Mouse (Mus musculus) forebrain, embryonic 11.5 days (tissue): ENCODE results near the gene Eml3. TPM values are rescaled to one million over a fixed set of nuclear protein-coding genes. Genes with fewer than 3 reads are reported as not detected.

Experiments used
- ATAC-seq: fragments of 200-750 bp; cut with Nextera tagmentation; replicated peaks from 2 replicates; pipeline ENCODE4 v1.8.0; 2017; ENCODE audit warnings: moderate TSS enrichment; ENCODE audit not compliant: low FRiP score
- DNase-seq: peaks from one replicate; pipeline ENCODE4 v3.0.0-alpha.2; 2017; ENCODE audit warnings: low spot score
- H3K27ac ChIP-seq: fragments of 300-500 bp; sonication (generic); 2 replicates; pipeline ENCODE4 v1.5.1; 2014; ENCODE audit warnings: low read depth, low read length
- H3K27me3 ChIP-seq: fragments of 300-500 bp; sonication (generic); 2 replicates; pipeline ENCODE4 v1.6.1; 2014; ENCODE audit warnings: mild to moderate bottlenecking, low read length, mixed read lengths; ENCODE audit not compliant: control insufficient read depth, insufficient read depth
- H3K36me3 ChIP-seq: fragments of 300-500 bp; sonication (generic); 2 replicates; pipeline ENCODE4 v1.6.1; 2014; ENCODE audit warnings: mild to moderate bottlenecking, low read length, moderate library complexity, mixed read lengths; ENCODE audit not compliant: control insufficient read depth, insufficient read depth
- H3K4me1 ChIP-seq: fragments of 300-500 bp; sonication (generic); replicated peaks from 2 replicates; pipeline ENCODE4 v1.6.1; 2014; ENCODE audit warnings: low read length, mixed read lengths; ENCODE audit not compliant: control insufficient read depth, insufficient read depth
- H3K4me2 ChIP-seq: fragments of 300-500 bp; sonication (generic); 2 replicates; pipeline ENCODE4 v1.6.1; 2014; ENCODE audit warnings: low read depth, mild to moderate bottlenecking, low read length, moderate library complexity, mixed read lengths; ENCODE audit not compliant: severe bottlenecking
- H3K4me3 ChIP-seq: fragments of 300-500 bp; sonication (generic); 2 replicates; pipeline ENCODE4 v1.5.1; 2014; ENCODE audit warnings: low read depth, low read length
- H3K9ac ChIP-seq: fragments of 300-500 bp; sonication (generic); 2 replicates; pipeline ENCODE4 v1.6.1; 2014; ENCODE audit warnings: low read length
- H3K9me3 ChIP-seq: fragments of 300-500 bp; sonication (generic); 2 replicates; pipeline ENCODE4 v1.6.1; 2016; ENCODE audit warnings: low read length, mixed read lengths; ENCODE audit not compliant: control insufficient read depth
- whole genome bisulfite sequencing: fragments of 180-500 bp; shearing (Covaris S2); extraction: QIAGEN DNeasy Blood & Tissue Kit; methylation state at CpG from one replicate; pipeline ENCODE4 v1.1.7; 2014; 5-methylcytosine and 5-hydroxymethylcytosine counted together
- polyA plus RNA-seq: library from polyadenylated mRNA; unstranded; fragments of >200 nt; fragmentation: Nextera tagmentation; extraction: Ambion mirVana; gene quantifications from 2 replicates; pipeline ENCODE4 v1.2.1, GENCODE M21; 2014

The Eml3 gene
- polyA plus RNA-seq, 1 experiment from 2014 or later, result 12.2 TPM

DNA sequence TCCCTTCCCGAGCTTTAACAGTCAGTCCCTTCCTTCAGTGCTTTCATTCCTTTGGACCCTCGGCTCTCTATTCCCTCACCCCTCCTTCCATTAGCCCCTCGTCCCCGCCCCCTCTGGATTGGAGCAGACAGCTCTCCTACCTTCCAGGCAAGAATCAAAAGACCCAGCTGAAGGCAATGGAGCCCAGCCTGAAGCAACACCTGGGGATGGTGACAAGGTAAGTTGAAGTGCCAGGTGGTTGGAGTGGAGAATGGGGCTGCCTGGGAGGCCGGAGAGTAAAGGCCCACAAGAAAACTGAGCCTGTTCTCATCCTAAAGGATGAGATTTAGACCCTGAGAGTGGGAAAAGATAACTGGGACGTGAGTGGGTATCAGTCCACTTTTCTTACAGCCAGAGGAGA lies 20.8 kb upstream of the Eml3 start:
- no peaks in the 10 kb centered on the region for H3K9me3 ChIP-seq
- no peaks in the 10 kb centered on the region for H3K27me3 ChIP-seq
- no peak overlapping the region for H3K4me3 ChIP-seq
- no peak for ATAC-seq
- 91% methylated on average over 6 of the region's 6 CpGs for WGBS
- H3K36me3 ChIP-seq, result peaks cover 26% of the 10 kb centered on the region; the same call in 1 of the 2 replicates
- H3K4me1 ChIP-seq, result no peaks in the 10 kb centered on the region
- no peak for DNase-seq
- no peak overlapping the region for H3K27ac ChIP-seq
- no peak overlapping the region for H3K9ac ChIP-seq
- H3K4me2 ChIP-seq, result no peak overlapping the region

DNA sequence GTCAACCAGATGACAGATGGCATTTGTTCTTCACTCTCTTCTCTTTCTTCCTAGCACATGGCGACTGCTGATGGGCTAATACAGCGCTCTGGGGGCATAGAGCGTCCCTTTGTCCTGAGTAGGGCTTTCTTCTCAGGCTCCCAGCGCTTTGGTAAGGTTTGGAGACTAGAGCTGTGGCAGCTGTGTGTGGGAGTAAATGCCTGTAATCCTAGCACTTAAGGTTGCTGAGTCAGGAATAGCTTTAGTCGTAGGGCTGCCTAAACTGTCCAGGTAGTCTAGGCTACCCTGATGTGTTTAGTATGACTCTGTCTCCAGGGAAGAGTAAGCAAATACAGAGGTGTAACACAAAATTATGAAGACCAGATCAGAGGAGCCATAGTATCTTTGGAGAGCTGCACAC lies 17.5 kb upstream of the Eml3 start:
- ATAC-seq (no peak), DNase-seq (no peak)
- no peak overlapping the region for H3K9ac ChIP-seq
- H3K27me3 ChIP-seq, result no peaks in the 10 kb centered on the region
- peaks cover 46% of the 10 kb centered on the region for H3K36me3 ChIP-seq
- H3K9me3 ChIP-seq, result no peaks in the 10 kb centered on the region
- H3K4me2 ChIP-seq, result no peak overlapping the region
- no peak overlapping the region for H3K4me3 ChIP-seq
- H3K27ac ChIP-seq, result no peak overlapping the region
- H3K4me1 ChIP-seq, result no peaks in the 10 kb centered on the region
- 97% methylated on average over 5 of the region's 5 CpGs for WGBS

DNA sequence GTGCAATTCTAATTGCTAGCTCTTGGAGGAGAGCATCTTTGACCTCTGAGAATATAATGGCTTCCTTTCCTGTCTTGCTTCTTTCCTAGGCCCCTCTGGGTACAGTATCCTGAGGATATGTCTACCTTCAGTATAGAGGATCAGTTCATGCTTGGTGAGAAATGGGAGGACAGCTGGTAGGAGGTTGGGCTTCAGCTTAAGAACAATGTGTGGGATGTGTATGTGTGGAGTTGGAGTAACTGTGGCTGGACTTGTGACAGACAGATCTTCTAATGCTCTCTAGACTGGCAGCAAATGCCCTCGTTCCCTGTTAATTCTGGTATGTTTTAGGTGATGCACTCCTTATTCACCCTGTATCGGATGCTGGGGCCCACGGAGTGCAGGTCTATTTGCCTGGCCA lies 15.1 kb upstream of the Eml3 start:
- no peaks in the 10 kb centered on the region for H3K27me3 ChIP-seq
- no peak for ATAC-seq
- DNase-seq, result no peak
- H3K9ac ChIP-seq, result no peak overlapping the region
- H3K4me1 ChIP-seq, result no peaks in the 10 kb centered on the region
- H3K36me3 ChIP-seq, result peaks cover 41% of the 10 kb centered on the region
- WGBS, result 95% methylated on average over 3 of the region's 3 CpGs
- no peak overlapping the region for H3K4me2 ChIP-seq
- no peak overlapping the region for H3K27ac ChIP-seq
- no peaks in the 10 kb centered on the region for H3K9me3 ChIP-seq
- no peak overlapping the region for H3K4me3 ChIP-seq

DNA sequence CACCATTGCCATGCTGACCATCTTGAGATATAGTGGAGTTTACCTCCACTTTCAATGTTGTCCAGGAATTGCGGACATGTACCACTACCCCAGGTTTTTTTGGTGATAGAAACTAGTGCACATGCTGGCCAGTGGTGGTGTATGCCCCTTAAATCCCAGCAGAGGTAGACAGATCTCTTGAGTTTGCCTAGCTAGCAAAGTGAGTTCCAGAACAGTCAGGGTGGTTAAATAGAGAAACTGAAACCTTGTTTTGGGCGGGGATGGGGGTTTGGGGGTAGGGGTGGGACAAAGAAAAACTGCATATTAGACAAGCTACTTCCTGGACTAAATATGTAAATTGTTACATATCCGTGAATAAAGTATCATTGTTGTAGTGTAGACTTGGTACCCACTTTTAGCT lies 10.4 kb upstream of the Eml3 start:
- Histone ChIP-seq H3K9ac (no peak overlapping the region), H3K36me3 (peaks cover 26% of the 10 kb centered on the region), H3K4me3 (no peak overlapping the region), H3K27me3 (no peaks in the 10 kb centered on the region), H3K9me3 (no peaks in the 10 kb centered on the region), H3K27ac (no peak overlapping the region), H3K4me1 (peaks cover 4% of the 10 kb centered on the region; the same call in 1 of the 2 replicates), H3K4me2 (no peak overlapping the region)
- 95% methylated on average over 3 of the region's 3 CpGs for WGBS
- no peak for ATAC-seq
- DNase-seq, result no peak

DNA sequence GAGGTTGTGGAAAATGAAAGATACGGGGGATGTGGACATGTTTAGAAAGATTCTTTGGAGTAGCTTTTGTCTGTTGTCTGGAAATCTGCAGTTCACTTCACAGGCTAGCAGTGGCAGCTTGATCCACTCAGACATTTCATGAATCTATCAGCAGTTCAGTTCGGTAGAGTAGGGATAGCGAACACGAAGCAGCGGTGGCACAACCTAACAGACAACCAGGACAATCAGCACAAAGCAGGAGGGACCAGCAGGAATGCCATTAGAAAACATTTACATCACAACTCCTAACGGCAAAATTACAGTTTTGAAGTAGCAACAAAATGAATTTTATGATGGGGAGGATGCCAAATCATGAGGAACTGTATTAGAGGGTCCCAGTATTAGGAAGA lies 9.7 kb upstream of the Eml3 start:
- Histone ChIP-seq H3K9ac (peak overlapping the region; percentile 77), H3K4me1 (peaks cover 4% of the 10 kb centered on the region; the same call in 1 of the 2 replicates), H3K4me2 (peak overlapping the region; percentile 93; the same call in 1 of the 2 replicates), H3K36me3 (peaks cover 19% of the 10 kb centered on the region), H3K4me3 (no peak overlapping the region; the same call in 1 of the 2 replicates), H3K9me3 (no peaks in the 10 kb centered on the region), H3K27ac (peak overlapping the region; percentile 68), H3K27me3 (no peaks in the 10 kb centered on the region)
- ATAC-seq (0 out of 2 replicates have a peak, but pooled peaks have one; percentile 17), DNase-seq (no peak)
- WGBS, result 76% methylated on average over 6 of the region's 6 CpGs

DNA sequence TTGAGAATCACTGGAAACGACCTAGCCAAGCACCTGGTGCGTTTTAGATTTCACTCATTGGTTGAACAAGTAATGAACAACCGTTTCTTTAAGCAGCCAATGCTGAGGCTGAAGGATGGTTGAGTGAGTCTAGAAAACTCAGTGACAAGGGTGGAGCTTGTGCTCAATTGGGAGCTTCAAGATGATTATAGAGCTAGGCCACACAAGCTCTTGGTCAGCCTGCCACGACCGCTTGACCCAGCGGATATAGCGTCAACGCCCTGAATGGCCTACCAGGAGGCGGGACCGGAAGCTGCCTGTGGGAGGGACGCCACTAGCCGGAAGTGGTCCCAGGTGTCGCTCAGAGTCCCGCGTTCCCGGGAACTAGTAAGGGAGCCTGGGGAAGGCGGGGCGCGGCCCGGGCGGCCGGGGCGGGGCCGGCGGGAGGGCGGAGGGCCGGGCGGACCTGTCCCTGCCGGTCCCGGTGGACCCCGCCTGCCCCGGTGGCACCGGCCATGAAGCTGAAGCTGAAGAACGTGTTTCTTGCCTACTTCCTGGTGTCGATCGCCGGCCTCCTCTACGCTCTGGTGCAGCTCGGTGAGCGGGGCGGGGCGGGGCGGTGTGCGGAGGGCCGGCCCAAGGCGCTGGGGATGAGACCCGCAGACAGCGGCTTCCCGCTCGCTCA lies 9.1 kb upstream of the Eml3 start, which contains the start of gene B3gat3:
Gene B3gat3 (plus strand): TSS at position 302 of the 664 bp plus-strand sequence.
- H3K27me3 ChIP-seq, result no peaks in the 10 kb centered on the region
- H3K4me3 ChIP-seq, result peak within 1 kb of the TSS; percentile 89
- H3K9ac ChIP-seq, result peak within 1 kb of the TSS; percentile 77
- peak; percentile 95 for DNase-seq
- ATAC-seq, result peak; percentile 98
- WGBS, result 3% methylated on average over 43 of the region's 50 CpGs
- peaks cover 14% of the 10 kb centered on the region for H3K36me3 ChIP-seq
- peak within 1 kb of the TSS; percentile 93 for H3K4me2 ChIP-seq
- H3K27ac ChIP-seq, result peak within 1 kb of the TSS; percentile 68
- H3K9me3 ChIP-seq, result no peaks in the 10 kb centered on the region
- H3K4me1 ChIP-seq, result peaks cover 4% of the 10 kb centered on the region; the same call in 1 of the 2 replicates

DNA sequence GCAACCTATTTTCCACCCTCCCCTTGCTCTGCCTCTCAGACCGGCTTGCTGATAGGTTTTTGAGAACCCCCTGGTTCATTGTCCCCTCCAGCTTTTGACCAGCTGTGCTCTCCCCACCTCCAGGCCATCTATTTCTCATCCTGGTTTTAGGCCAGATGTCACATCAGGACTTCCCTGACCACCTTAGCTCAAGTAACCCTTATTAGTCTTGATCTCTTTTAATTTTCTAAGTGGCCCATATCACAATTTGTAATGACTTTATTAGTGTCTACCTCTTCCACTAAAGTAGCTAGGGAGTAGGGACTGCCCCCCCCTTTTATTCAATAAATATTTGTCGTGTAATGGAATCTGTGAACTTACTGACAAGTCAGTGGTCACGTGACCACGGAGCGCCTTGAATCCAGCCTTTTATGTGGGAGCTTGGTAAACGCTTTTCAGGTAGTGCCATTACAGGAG lies 8.5 kb upstream of the Eml3 start:
- peak overlapping the region; percentile 93 for H3K4me2 ChIP-seq
- DNase-seq, result no peak
- no peak for ATAC-seq
- H3K9ac ChIP-seq, result peak overlapping the region; percentile 77
- peaks cover 7% of the 10 kb centered on the region for H3K36me3 ChIP-seq
- WGBS, result 2% methylated on average over 6 of the region's 6 CpGs
- peak overlapping the region; percentile 89 for H3K4me3 ChIP-seq
- peaks cover 4% of the 10 kb centered on the region; the same call in 1 of the 2 replicates for H3K4me1 ChIP-seq
- H3K9me3 ChIP-seq, result no peaks in the 10 kb centered on the region
- H3K27ac ChIP-seq, result peak overlapping the region; percentile 68
- H3K27me3 ChIP-seq, result no peaks in the 10 kb centered on the region

DNA sequence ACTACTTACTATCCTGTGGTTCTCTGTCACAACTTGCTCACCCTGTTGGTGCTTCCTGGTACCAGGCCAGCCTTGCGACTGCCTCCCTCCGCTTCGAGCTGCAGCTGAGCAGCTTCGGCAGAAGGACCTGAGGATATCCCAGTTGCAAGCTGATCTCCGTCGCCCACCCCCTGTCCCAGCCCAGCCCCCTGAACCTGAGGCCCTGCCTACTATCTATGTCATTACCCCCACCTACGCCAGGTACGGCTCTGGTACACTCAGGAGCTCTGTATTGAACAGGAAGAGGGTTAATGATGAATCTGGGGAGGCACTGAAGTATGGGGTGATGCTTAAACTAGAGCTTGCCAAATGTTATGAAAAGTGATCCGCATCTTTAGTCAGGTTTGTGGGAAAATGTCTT lies 7.6 kb upstream of the Eml3 start:
- ATAC-seq, result no peak
- no peaks in the 10 kb centered on the region for H3K9me3 ChIP-seq
- DNase-seq, result no peak
- no peaks in the 10 kb centered on the region for H3K36me3 ChIP-seq
- H3K4me3 ChIP-seq, result no peak overlapping the region
- 77% methylated on average over 9 of the region's 9 CpGs for WGBS
- no peak overlapping the region for H3K9ac ChIP-seq
- H3K27ac ChIP-seq, result no peak overlapping the region
- peaks cover 4% of the 10 kb centered on the region; the same call in 1 of the 2 replicates for H3K4me1 ChIP-seq
- H3K4me2 ChIP-seq, result no peak overlapping the region
- H3K27me3 ChIP-seq, result no peaks in the 10 kb centered on the region

DNA sequence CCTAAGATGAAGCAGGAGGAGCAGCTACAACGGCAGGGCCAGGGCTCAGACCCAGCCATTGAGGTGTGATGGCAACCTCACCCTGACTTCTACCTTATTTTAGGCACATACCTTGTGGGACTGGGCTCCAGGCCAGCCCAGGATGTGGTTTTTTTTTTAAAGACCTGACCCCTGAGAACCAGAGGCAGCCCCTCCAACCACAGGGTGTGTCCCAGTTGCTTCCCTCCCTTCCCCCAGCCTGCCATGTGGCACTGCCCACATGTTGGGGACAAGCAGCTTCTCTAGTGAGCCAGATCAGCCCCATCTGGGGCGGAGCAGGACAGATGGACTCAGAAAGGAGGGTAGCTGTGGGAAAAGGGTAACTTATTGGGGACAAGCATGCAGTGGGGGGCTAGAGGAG lies 2.6 kb upstream of the Eml3 start:
- DNase-seq (no peak), ATAC-seq (no peak)
- WGBS, result 94% methylated on average over 2 of the region's 2 CpGs
- Histone ChIP-seq H3K36me3 (no peaks in the 10 kb centered on the region; the same call in 1 of the 2 replicates), H3K9ac (no peak overlapping the region), H3K4me3 (no peak overlapping the region), H3K27me3 (no peaks in the 10 kb centered on the region), H3K27ac (no peak overlapping the region), H3K4me2 (no peak overlapping the region), H3K4me1 (peaks cover 11% of the 10 kb centered on the region; the same call in 1 of the 2 replicates), H3K9me3 (no peaks in the 10 kb centered on the region)
